Mouse (Mus musculus) intestine, embryonic 16.5 days (tissue): ENCODE measurements at regions not wholly inside any gene's neighbourhood (a gene's known extent, or its start where the extent isn't known, plus 50 kb on each side); places are given as distances from the start of the nearest gene placed in this dataset.

Experiments
- ATAC-seq: fragments of 200-750 bp; cut with Nextera tagmentation; 2 replicates; pipeline ENCODE4 v1.8.0; 2017; ENCODE audit warnings: moderate TSS enrichment, moderate library complexity
- H3K27ac ChIP-seq: fragments of 300-500 bp; sonication (generic); 2 replicates; pipeline ENCODE4 v1.5.1; 2014; ENCODE audit warnings: mild to moderate bottlenecking, low read length
- H3K27me3 ChIP-seq: fragments of 300-500 bp; sonication (generic); replicated peaks from 2 replicates; pipeline ENCODE4 v1.6.1; 2014; ENCODE audit warnings: low read length, control low read depth, mixed read lengths; ENCODE audit not compliant: control insufficient read depth, insufficient read depth
- H3K36me3 ChIP-seq: fragments of 300-500 bp; sonication (generic); 2 replicates; pipeline ENCODE4 v1.6.1; 2014; ENCODE audit warnings: low read length, control low read depth; ENCODE audit not compliant: control insufficient read depth, insufficient read depth
- H3K4me1 ChIP-seq: fragments of 300-500 bp; sonication (generic); 2 replicates; pipeline ENCODE4 v1.6.1; 2014; ENCODE audit warnings: low read length, control low read depth, mixed read lengths; ENCODE audit not compliant: control insufficient read depth, insufficient read depth
- H3K4me2 ChIP-seq: fragments of 300-500 bp; sonication (generic); 2 replicates; pipeline ENCODE4 v1.6.1; 2014; ENCODE audit warnings: low read depth, low read length, control low read depth
- H3K4me3 ChIP-seq: fragments of 300-500 bp; sonication (generic); 2 replicates; pipeline ENCODE4 v1.5.1; 2014; ENCODE audit warnings: mild to moderate bottlenecking, low read length
- H3K9ac ChIP-seq: fragments of 300-500 bp; sonication (generic); 2 replicates; pipeline ENCODE4 v1.6.1; 2014; ENCODE audit warnings: low read depth, low read length
- H3K9me3 ChIP-seq: fragments of 300-500 bp; sonication (generic); 2 replicates; pipeline ENCODE4 v1.6.1; 2016; ENCODE audit warnings: low read length, control low read depth; ENCODE audit not compliant: control insufficient read depth
- WGBS: fragments of 180-500 bp; shearing (Covaris S2); extraction: QIAGEN DNeasy Blood & Tissue Kit; methylation state at CpG from one replicate; pipeline ENCODE4 v1.1.7; 2014; 5-methylcytosine and 5-hydroxymethylcytosine counted together

- no peaks in the 10 kb centered on the region for H3K27me3 ChIP-seq
- 79% methylated on average over 6 of the region's 6 CpGs for WGBS
These were observed 72.7 kb upstream of the Sertad2 start for GRCm38 (mm10) chr11:20470396-20470795.

GRCm38 (mm10) chr11:20472336-20472735 is 70.7 kb upstream of the Sertad2 start:
- Histone ChIP-seq H3K9ac (no peak overlapping the region), H3K36me3 (no peaks in the 10 kb centered on the region), H3K4me1 (peaks cover 28% of the 10 kb centered on the region), H3K4me2 (no peak overlapping the region), H3K4me3 (no peak overlapping the region), H3K27ac (no peak overlapping the region), H3K9me3 (no peaks in the 10 kb centered on the region), H3K27me3 (no peaks in the 10 kb centered on the region)
- no peak for ATAC-seq
- WGBS, result 80% methylated on average over 1 of the region's 1 CpGs

More at GRCm38 (mm10) chr11:20470396-20470795, 72.7 kb upstream of the Sertad2 start:
- peaks cover 13% of the 10 kb centered on the region for H3K4me1 ChIP-seq
- ATAC-seq, result no peak
- no peaks in the 10 kb centered on the region for H3K9me3 ChIP-seq
- no peak overlapping the region for H3K9ac ChIP-seq
- H3K4me2 ChIP-seq, result no peak overlapping the region
- peak overlapping the region; percentile 33; the same call in 1 of the 2 replicates for H3K27ac ChIP-seq
- H3K36me3 ChIP-seq, result no peaks in the 10 kb centered on the region
- no peak overlapping the region for H3K4me3 ChIP-seq

- Histone ChIP-seq H3K9ac (no peak overlapping the region), H3K4me1 (peaks cover 15% of the 10 kb centered on the region), H3K9me3 (no peaks in the 10 kb centered on the region), H3K27ac (peak overlapping the region; percentile 75), H3K4me3 (no peak overlapping the region), H3K36me3 (no peaks in the 10 kb centered on the region), H3K27me3 (no peaks in the 10 kb centered on the region), H3K4me2 (peak overlapping the region; percentile 2; the same call in 1 of the 2 replicates)
- WGBS, result 56% methylated on average over 7 of the region's 7 CpGs
- ATAC-seq, result peak; percentile 75
These were observed 67.4 kb upstream of the Sertad2 start for GRCm38 (mm10) chr11:20475629-20476028.

GRCm38 (mm10) chr11:20476494-20476893 is 66.6 kb upstream of the Sertad2 start:
- Histone ChIP-seq H3K4me2 (no peak overlapping the region), H3K27me3 (no peaks in the 10 kb centered on the region), H3K27ac (peak overlapping the region; percentile 92), H3K9ac (no peak overlapping the region), H3K4me3 (no peak overlapping the region), H3K36me3 (no peaks in the 10 kb centered on the region), H3K9me3 (0 out of 2 replicates have a peak, but pooled peaks cover 3% of the 10 kb centered on the region), H3K4me1 (peaks cover 15% of the 10 kb centered on the region)
- 87% methylated on average over 3 of the region's 3 CpGs for WGBS
- ATAC-seq, result no peak

- Histone ChIP-seq H3K4me2 (peak overlapping the region; percentile 40), H3K27me3 (no peaks in the 10 kb centered on the region), H3K27ac (peak overlapping the region; percentile 92), H3K4me3 (peak overlapping the region; percentile 11; the same call in 1 of the 2 replicates), H3K4me1 (peaks cover 15% of the 10 kb centered on the region), H3K36me3 (no peaks in the 10 kb centered on the region), H3K9ac (peak overlapping the region; percentile 54; the same call in 1 of the 2 replicates), H3K9me3 (0 out of 2 replicates have a peak, but pooled peaks cover 3% of the 10 kb centered on the region)
- 18% methylated on average over 19 of the region's 19 CpGs for WGBS
- ATAC-seq, result peak; percentile 96
These were observed 65.6 kb upstream of the Sertad2 start for GRCm38 (mm10) chr11:20477183-20478037.

GRCm38 (mm10) chr11:20480632-20481031 is 62.4 kb upstream of the Sertad2 start:
- Histone ChIP-seq H3K27me3 (no peaks in the 10 kb centered on the region), H3K9ac (no peak overlapping the region), H3K4me2 (no peak overlapping the region), H3K4me3 (no peak overlapping the region), H3K27ac (no peak overlapping the region), H3K4me1 (peaks cover 15% of the 10 kb centered on the region), H3K9me3 (0 out of 2 replicates have a peak, but pooled peaks cover 3% of the 10 kb centered on the region), H3K36me3 (no peaks in the 10 kb centered on the region)
- ATAC-seq, result no peak
- 85% methylated on average over 3 of the region's 3 CpGs for WGBS

GRCm38 (mm10) chr11:20485371-20485770 is 57.7 kb upstream of the Sertad2 start:
- no peak overlapping the region for H3K27ac ChIP-seq
- no peak for ATAC-seq
- H3K4me1 ChIP-seq, result no peaks in the 10 kb centered on the region
- H3K9ac ChIP-seq, result no peak overlapping the region
- no peak overlapping the region for H3K4me2 ChIP-seq
- H3K27me3 ChIP-seq, result no peaks in the 10 kb centered on the region
- H3K4me3 ChIP-seq, result no peak overlapping the region
- H3K36me3 ChIP-seq, result no peaks in the 10 kb centered on the region
- H3K9me3 ChIP-seq, result 0 out of 2 replicates have a peak, but pooled peaks cover 3% of the 10 kb centered on the region
- WGBS, result 82% methylated on average over 2 of the region's 2 CpGs
